Mouse (Mus musculus): ENCODE measurements at regions not wholly inside any gene's neighbourhood (a gene's known extent, or its start where the extent isn't known, plus 50 kb on each side); places are given as distances from the start of the nearest gene placed in this dataset.
A peak's percentile ranks its signal among the peaks of the same experiment; 100 is the strongest.

- Histone ChIP-seq H3K27me3 (replicated peaks) (no peaks in the 10 kb centered on the region), H3K9ac (ENCODE audit: insufficient read depth, low read depth) (no peak overlapping the region), H3K79me2 (replicated peaks; ENCODE audit: control insufficient read depth, extremely low read depth, insufficient read depth, poor library complexity, severe bottlenecking) (no peaks in the 10 kb centered on the region), H3K36me3 (replicated peaks in 1 of 2; ENCODE audit: control insufficient read depth in 1 of 2, insufficient read depth in 1 of 2, low read length in 1 of 2) (no peaks in the 10 kb centered on the region), H3K27ac (ENCODE audit: insufficient read depth, low read depth) (no peak overlapping the region), H3K4me1 (ENCODE audit: control insufficient read depth in 1 of 2, insufficient read depth in 2 of 2) (peaks cover 0 to 13% of the 10 kb centered on the region in 2 experiments; a peak in 2 of 4 replicates), H3K4me2 (ENCODE audit: insufficient read depth, low read depth, poor library complexity, severe bottlenecking) (no peak overlapping the region), H3K9me3 (replicated peaks; ENCODE audit: low read length) (no peaks in the 10 kb centered on the region), H3K4me3 (replicated peaks in 1 of 3; ENCODE audit: low read depth in 2 of 3, low read length in 2 of 3, poor library complexity in 1 of 3) (no peak overlapping the region)
- TF ChIP-seq CHD1 (IDR thresholded peaks at IDR 0.05; ENCODE audit: low read depth, low read length) = no peak
- TF ChIP-seq USF2 (conservative IDR thresholded peaks at IDR 0.05; ENCODE audit: low read depth, low read length) = no peak
- TF ChIP-seq MXI1 (IDR thresholded peaks at IDR 0.05; ENCODE audit: low read depth, low read length) = no peak
- TF ChIP-seq ZMIZ1 (IDR thresholded peaks at IDR 0.05; ENCODE audit: low read depth, low read length) = no peak
- no peak for TF ChIP-seq ZKSCAN1 (IDR thresholded peaks at IDR 0.05; ENCODE audit: borderline replicate concordance, low read depth, low read length)
- TF ChIP-seq MAFK (IDR thresholded peaks at IDR 0.05; ENCODE audit: insufficient replicate concordance, low read length) = no peak
- no peak for TF ChIP-seq MAZ (IDR thresholded peaks at IDR 0.05; ENCODE audit: low read depth, low read length)
- TF ChIP-seq TBP (conservative IDR thresholded peaks at IDR 0.05; ENCODE audit: low read depth, low read length) = no peak
- no peak for TF ChIP-seq POLR2A (IDR thresholded peaks at IDR 0.05; ENCODE audit: low read depth, low read length)
- TF ChIP-seq UBTF (IDR thresholded peaks at IDR 0.05; ENCODE audit: low read depth, low read length) = no peak
- no peak for TF ChIP-seq MAX (IDR thresholded peaks at IDR 0.05; ENCODE audit: low read length)
- TF ChIP-seq NELFE (IDR thresholded peaks at IDR 0.05; ENCODE audit: low read depth, low read length) = no peak
- TF ChIP-seq ELF1 (IDR thresholded peaks at IDR 0.05; ENCODE audit: low read depth, low read length) = no peak
- no peak for TF ChIP-seq SMC3 (IDR thresholded peaks at IDR 0.05; ENCODE audit: low read depth, low read length)
- TF ChIP-seq POLR2AphosphoS2 (IDR thresholded peaks at IDR 0.05; ENCODE audit: low read depth, low read length) = no peak
- no peak for TF ChIP-seq SIN3A (IDR thresholded peaks at IDR 0.05; ENCODE audit: low read length)
- no peak for TF ChIP-seq E2F4 (IDR thresholded peaks at IDR 0.05; ENCODE audit: insufficient replicate concordance, low read depth, low read length)
- no peak for DNase-seq (ENCODE audit: extremely low read depth)
- in situ Hi-C loops (cut with MboI; ENCODE audit: low pct_ligation_motif_present, low pct_unique_long_range_greater_than_20kb, low sequenced_read_pairs) = loop anchor here (25.0 kb wide), 1 partner anchor 459 kb away; no protein-coding TSS in a partner anchor
- dilution Hi-C loops (cut with MboI; ENCODE audit: extremely low pct_ligation_motif_present, extremely low pct_unique_long_range_greater_than_20kb, low sequenced_read_pairs) = no loop called here
Measured at GRCm38 (mm10) chr8:90470826-90471225, 122.7 kb upstream of the Tox3 start.

- DNase-seq (ENCODE audit: extremely low read depth) = peak; percentile 24
- Histone ChIP-seq H3K79me2 (replicated peaks; ENCODE audit: control insufficient read depth, extremely low read depth, insufficient read depth, poor library complexity, severe bottlenecking) (no peaks in the 10 kb centered on the region), H3K27ac (ENCODE audit: insufficient read depth, low read depth) (no peak overlapping the region), H3K9ac (ENCODE audit: insufficient read depth, low read depth) (no peak overlapping the region), H3K36me3 (replicated peaks in 1 of 2; ENCODE audit: control insufficient read depth in 1 of 2, insufficient read depth in 1 of 2, low read length in 1 of 2) (no peaks in the 10 kb centered on the region), H3K4me1 (ENCODE audit: control insufficient read depth in 1 of 2, insufficient read depth in 2 of 2) (peaks cover 0 to 2% of the 10 kb centered on the region in 2 experiments; a peak in 1 of 4 replicates), H3K27me3 (replicated peaks) (no peaks in the 10 kb centered on the region), H3K4me3 (replicated peaks in 1 of 3; ENCODE audit: low read depth in 2 of 3, low read length in 2 of 3, poor library complexity in 1 of 3) (no peak overlapping the region), H3K9me3 (replicated peaks; ENCODE audit: low read length) (no peaks in the 10 kb centered on the region), H3K4me2 (ENCODE audit: insufficient read depth, low read depth, poor library complexity, severe bottlenecking) (no peak overlapping the region)
- dilution Hi-C loops (cut with MboI; ENCODE audit: extremely low pct_ligation_motif_present, extremely low pct_unique_long_range_greater_than_20kb, low sequenced_read_pairs) = no loop called here
- in situ Hi-C loops (cut with MboI; ENCODE audit: low pct_ligation_motif_present, low pct_unique_long_range_greater_than_20kb, low sequenced_read_pairs) = loop anchor here (25.0 kb wide), 1 partner anchor 451 kb away; no protein-coding TSS in a partner anchor
- peak in 1 of 2 experiments; percentile 51; a peak in 2 of 4 replicates for TF ChIP-seq CTCF (conservative IDR thresholded peaks at IDR 0.05 in 1 of 2, IDR thresholded peaks at IDR 0.05 in 1 of 2; ENCODE audit: low read depth in 2 of 2, low read length in 2 of 2)
- TF ChIP-seq RAD21 (IDR thresholded peaks at IDR 0.05; ENCODE audit: low read depth, low read length) = peak; percentile 48
- peak; percentile 58 for TF ChIP-seq SMC3 (IDR thresholded peaks at IDR 0.05; ENCODE audit: low read depth, low read length)
- no peak for TF ChIP-seq USF2 (conservative IDR thresholded peaks at IDR 0.05; ENCODE audit: low read depth, low read length)
Measured at GRCm38 (mm10) chr8:90463708-90464107, 115.6 kb upstream of the Tox3 start.

Measured in CH12.LX (cell line).